Mouse (Mus musculus) urinary bladder, postnatal 25 days (tissue): Measurements from ENCODE around the gene Slc25a11.

Source experiments
- DNase-seq: peaks from one replicate; pipeline ENCODE4 v3.0.0; 2022; ENCODE audit warnings: low spot score

Gene Slc25a11

DNA sequence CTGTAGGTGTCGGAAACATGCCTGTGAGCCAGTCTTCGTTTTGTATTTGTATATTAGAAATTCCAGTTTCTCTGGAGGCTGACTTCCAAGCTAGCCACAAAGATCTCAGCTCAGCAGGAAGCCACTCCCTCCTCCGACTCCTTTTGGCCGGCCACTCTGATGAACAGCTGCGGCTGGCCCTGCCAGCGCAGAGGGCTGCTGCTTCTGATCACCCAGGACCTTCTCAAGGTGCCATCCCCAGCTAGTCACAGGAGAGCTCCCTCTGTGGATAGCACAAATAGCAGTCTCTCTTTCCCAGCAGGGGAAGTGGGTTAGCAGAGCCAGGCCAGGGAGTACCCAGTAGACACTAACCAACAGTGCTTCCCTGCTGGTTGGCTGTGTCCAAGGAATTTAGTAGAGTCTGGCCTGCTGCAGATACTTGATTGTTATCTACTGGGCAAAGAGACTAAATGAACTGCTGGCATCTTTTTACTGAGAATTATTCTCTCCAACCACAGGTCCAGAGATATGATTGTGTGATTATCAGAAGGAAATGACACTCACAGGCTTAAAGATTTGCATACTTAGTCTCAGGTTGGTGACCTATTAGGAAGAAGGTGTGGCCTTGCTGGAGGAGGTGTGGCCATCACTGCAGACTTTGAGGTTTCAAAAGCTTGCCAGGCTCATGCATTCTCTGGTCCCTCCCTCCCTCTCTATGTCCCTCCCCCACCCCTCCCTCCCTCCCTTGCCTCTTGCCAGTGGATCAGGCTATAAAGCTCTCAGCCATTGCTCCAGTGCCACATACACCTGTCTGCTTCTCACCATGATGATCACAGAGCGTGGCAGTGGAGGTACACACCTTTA is 25.1 kb downstream of the Slc25a11 start:
- no peak for DNase-seq

DNA sequence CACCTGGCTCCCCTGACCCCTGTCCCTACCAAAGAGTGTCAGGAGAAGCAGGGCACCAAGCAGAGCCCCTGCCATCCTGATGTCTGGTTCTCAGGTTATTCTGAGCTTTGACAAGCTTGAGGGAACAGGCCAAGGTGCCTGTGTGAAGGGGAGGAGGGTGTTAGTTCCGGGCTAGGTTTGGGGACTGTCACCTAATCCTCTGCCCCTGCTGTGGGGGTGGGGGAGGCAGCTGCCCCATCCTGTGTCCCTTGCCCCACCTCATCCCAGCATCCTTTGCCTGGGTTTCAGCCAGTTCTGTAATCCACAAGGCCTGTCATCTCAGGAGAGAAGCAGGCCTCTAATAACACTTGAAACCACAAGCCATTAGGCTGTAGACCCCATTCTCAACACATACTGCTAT is 28.2 kb downstream of the Slc25a11 start, which contains the start of gene Chrne:
Chrne (minus strand) TSS at position 116 of the 400 bp plus-strand sequence.
- DNase-seq, result no peak

DNA sequence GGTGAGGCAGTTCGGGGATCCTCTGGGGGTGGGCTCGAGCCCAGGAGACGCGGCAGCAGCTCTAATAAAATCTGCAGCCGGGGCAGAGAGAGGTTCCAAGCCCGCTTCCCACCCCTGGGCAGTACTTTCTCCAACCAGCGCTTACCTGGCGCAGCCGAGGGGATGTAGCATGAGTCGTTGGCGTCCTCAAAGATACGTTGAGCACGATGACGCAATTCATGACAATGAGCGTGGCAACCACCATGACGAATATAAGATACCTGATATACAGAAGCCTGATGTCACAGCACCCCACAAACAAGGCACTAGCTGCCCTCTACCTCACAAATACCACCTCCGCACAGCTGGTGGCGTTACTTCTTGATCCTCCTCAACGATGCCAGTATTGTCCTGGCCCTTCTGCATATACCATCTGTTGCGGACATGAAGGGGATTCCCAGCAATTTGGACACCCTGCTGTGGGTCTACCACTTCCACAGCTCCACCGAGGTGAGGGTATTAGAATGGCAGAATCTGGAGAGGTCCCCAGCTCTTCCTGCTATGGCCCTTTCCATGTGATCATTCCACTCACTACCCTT is 31.7 kb downstream of the Slc25a11 start, which contains the start of gene 4930544D05Rik:
4930544D05Rik (plus strand) TSS at position 333 of the 578 bp plus-strand sequence.
- no peak for DNase-seq

DNA sequence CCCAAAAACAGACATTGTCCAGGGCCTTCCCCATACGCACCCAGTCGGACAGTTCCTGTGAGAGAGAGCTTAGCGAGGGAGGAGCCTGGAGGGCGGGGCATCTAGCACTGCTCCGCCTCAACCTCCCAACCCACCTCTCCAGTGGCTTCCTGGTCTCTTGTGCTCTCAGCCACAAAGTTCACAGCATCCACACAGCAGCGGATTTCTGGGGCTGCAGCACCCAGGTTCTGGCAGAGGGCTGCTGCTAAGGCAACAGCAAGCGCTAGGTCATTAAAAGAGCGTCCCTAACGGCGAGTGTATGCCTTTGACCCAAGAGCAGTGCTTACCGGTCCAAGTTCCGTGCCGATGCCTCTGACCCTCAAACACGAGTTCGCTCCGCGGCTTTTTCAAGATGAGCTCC is 32.2 kb downstream of the Slc25a11 start:
- DNase-seq, result peak; percentile 62

DNA sequence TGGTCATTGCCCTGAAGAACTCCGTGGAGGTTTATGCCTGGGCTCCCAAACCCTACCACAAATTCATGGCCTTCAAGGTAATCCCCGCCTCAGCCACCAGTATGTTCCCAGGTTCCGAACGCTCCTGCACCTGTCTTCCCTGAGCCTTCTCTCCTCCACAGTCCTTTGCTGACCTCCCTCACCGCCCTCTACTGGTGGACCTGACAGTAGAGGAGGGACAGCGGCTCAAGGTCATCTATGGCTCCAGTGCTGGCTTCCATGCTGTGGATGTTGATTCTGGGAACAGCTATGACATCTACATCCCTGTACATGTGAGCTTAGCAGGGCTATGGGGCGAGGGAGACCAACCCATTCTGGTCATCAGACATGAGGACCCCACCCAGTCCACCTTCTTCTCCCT is 34.8 kb downstream of the Slc25a11 start:
- no peak for DNase-seq

DNA sequence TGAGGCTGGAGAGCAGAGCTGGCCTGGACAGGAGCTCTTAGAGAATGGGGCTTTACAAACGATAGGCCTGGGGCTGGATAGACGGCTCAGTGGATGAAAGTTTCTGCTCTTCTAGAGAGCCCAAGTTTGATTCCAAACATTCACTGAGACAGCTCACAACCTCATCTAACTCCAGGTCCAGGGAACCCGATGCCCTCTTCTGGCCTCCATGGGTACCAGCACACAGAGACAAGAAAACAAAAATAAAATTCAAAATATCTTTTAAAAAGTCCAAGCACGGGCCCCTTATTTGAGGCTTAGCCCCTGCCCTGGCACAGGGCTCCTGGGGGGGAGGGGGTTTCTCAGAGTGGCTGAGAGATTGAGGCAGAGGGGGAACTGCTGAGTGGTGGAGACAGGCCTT is 36.5 kb downstream of the Slc25a11 start:
- no peak for DNase-seq

DNA sequence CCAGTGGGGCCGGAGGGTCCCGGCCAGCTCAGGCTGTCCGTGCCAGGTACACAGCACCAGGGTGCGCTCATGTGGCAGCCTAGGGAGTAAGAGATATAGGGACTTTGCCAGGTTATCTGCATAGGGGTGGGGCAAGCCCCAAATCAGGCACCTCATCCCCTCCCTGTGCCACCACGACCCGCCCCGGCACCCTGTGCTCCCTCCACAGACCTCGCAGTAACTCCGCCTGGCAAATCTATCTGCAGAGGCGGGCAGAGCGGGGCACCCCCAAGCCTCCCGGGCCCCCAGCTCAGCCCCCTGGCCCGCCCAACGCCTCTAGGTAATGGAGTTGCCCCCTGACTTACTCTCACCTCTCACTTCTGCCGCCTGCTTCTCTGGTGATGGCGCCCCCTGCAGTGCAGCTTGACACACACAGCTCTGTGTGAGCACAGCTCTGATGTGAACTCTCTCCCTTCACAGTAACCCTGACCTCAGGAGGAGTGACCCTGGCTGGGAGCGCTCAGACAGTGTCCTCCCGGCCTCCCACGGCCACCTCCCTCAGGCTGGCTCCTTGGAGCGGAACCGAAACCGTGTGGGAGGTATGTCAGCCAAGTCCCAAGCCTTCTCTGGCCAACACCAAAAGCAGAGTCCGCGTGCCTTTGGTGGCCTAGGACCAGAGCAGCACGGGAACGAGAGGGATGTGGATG is 38.8 kb downstream of the Slc25a11 start:
- no peak for DNase-seq

DNA sequence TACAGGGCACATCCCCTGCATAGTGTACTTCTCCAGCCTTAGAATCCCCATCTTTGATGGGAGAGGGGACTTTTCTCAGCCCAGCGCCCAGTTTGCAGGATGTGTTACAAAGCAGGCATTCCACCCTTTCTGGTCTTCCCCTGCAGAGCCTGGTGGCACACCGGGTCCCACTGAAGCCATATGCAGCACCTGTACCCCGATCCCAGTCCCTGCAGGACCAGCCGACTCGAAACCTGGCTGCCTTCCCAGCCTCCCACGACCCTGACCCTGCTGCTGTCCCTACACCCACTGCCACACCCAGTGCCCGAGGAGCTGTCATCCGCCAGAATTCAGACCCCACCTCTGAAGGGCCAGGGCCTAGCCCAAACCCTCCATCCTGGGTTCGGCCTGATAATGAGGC is 39.7 kb downstream of the Slc25a11 start:
- DNase-seq, result no peak

- DNase-seq, result no peak
These were observed 40.6 kb downstream of the Slc25a11 start for GRCm38 (mm10) chr11:70606717-70607116.

- peak; percentile 67 for DNase-seq
These were observed 42.2 kb downstream of the Slc25a11 start for GRCm38 (mm10) chr11:70605024-70605566.

DNA sequence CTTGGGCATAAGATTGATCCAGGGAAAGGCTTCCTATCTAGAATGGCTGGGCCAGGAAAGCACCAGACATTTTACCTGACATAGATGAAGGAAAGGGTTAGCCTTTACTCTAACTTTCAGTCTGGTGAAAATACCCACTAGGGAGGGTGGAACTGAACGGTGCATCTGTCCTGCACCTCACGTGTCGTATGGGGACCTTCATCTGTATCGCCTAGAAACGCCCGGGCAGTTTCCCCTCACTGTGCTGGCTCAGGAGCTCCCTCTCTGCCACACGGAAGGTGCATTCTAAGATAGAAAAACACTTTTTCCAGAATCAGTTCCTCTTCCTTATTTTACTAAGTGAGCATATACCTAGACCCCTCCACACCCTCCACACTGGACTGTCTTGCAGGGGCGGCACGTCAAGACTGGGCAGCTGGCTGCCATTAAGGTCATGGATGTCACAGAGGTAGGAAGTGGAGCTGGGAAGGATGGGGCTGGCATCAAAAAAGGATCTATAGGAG is 48.8 kb downstream of the Slc25a11 start:
- no peak for DNase-seq

DNA sequence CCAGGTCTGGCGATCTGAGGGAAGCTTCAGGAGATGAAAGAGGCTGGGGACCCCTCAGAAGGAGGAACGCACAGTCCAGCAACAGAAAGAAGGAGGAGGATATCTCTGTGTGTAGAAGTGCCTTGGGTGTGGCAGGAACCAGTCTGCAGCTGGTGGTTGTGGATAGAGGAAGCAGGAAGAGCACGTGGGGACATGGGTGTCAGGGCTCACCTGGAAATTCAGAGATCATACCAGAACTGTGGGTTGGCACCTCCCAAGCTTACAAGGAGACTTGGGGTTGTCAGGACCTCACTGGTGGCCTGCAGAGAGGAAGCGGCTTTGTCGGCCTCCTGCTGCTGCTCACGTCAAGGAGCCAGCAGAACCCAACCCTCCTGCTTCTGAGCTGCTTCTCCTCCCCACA is 50.0 kb downstream of the Slc25a11 start:
- DNase-seq, result no peak

DNA sequence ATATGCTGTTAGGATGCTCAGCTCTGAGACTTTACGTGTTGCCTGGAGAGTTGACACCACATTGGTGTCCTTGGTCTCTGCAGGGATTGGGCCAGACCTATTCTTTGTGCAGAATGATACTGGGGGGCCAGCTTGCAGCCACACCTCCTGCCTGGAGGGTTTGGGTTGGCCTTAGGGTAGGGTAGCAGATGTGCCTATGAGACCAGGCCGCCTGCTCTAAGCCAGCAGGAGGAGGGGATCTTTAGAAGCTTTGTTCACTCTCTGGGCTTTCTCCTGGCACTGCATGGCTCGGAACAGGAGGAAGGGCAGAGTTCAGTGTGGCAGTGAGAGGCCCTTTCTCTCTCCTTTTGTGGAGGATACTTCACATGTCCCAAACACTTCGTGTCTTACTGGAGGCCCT is 51.2 kb downstream of the Slc25a11 start:
- no peak for DNase-seq

- no peak for DNase-seq
These were observed 51.6 kb downstream of the Slc25a11 start for GRCm38 (mm10) chr11:70595638-70596037.

DNA sequence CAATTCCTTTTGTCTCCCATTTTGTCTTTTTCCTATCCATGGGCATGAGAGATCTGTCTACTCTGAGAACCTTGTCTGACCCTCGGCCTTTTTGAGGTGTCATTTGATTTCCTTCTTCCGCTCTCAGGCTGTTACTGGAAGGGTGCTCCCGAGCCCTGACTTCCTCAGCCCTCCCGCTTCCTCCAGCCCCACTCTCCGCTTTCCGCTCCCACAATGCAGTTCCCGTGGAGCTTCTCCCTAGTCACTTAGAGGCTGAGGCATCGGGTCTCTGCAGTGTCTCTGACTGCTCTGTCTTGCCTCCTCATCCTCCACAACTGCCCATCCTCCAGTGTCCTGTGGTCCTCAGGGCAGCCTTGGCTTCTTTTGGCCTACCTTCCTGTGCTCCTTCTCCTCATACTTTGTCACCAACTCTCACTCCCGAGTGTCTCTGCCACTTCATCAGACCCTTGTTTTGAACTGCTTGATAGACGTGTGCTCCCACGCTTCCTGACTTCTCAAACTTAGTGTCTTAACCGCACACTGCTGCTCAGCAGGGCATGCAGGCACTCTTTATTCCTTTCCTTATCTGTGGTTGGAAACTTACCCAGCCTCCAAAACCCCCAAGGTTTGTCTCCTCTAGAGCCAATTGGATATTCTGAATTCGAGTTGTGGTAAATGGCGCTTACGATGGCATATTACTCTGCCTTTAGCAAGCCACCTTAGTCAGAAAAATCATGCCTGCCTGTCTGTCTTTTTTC is 52.9 kb downstream of the Slc25a11 start:
- DNase-seq, result no peak
